ENCODE assay signal across 15 mouse cellular contexts in the genomic region with DNA sequence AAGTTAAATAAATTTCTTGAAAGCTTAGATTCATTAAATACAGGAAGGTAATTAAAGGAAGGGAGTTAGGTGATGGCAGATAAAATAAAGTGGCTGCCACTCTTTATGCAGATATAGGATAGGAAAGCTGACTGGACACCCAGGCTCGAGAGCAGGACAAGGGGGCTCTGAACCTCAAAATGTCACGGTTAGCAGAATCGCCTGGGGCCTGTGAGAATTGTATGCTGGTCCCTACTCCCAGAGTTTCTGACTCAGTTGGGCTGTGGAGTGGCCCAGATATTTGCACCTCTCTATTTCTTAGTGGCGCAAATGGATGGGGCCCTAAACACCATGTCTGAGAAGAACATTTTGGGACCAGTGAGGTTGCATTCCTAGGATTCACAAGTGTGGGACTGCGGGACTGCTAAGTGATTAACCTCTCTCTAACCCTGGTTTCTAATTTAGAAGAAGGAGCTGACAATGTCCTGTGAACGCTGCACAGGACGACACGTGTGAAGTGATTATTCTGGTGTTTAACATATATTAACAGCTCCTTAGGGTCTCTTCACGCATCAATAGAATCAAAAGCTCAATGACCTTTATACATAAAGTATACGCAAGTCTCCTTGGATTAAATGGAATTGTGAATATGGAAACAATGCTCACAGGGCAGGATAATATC.
DNase-seq lines count a peak whose midpoint lies in the region; ATAC-seq lines count a peak whose summit lies in the region.
"Had no signal": no experiment of that assay in that cellular context is flagged by ENCODE, and none has a peak within 500 bp of the region (broad histone marks: within the 10 kb centered on the region; RNA-seq: fewer than 3 reads in every experiment).

No protein-coding gene starts in this region.

- no peak overlapping the region for H3K4me3 ChIP-seq in kidney, embryonic 16.5 days (ENCODE audit: low read length)
- no peak overlapping the region for H3K4me3 ChIP-seq in neural tube, embryonic 12.5 days
- H3K4me3 ChIP-seq in neural tube, embryonic 15.5 days (replicated peaks): no peak overlapping the region
- H3K4me3 ChIP-seq in midbrain, embryonic 13.5 days (replicated peaks): no peak overlapping the region
- H3K4me3 ChIP-seq: erythroblast, embryonic 14.5 days; limb, embryonic 12.5 days had no signal

- peaks cover 10% of the 10 kb centered on the region for H3K4me1 ChIP-seq in kidney, embryonic 16.5 days (ENCODE audit: insufficient read depth, low read length)
- H3K4me1 ChIP-seq in neural tube, embryonic 12.5 days: peaks cover 12% of the 10 kb centered on the region; the same call in 1 of the 2 replicates
- H3K4me1 ChIP-seq in neural tube, embryonic 15.5 days: peaks cover 3% of the 10 kb centered on the region; the same call in 1 of the 2 replicates
- H3K4me1 ChIP-seq in midbrain, embryonic 13.5 days (replicated peaks): peaks cover 20% of the 10 kb centered on the region
- H3K4me1 ChIP-seq: limb, embryonic 12.5 days had no signal

- ATAC-seq in kidney, embryonic 16.5 days (ENCODE audit: low FRiP score, low TSS enrichment): peak; percentile 46; the same call in 1 of the 2 replicates
- ATAC-seq in neural tube, embryonic 12.5 days (ENCODE audit: low FRiP score, low read depth): peak; percentile 74
- no peak for ATAC-seq in neural tube, embryonic 15.5 days (ENCODE audit: low FRiP score)
- ATAC-seq in midbrain, embryonic 13.5 days: peak; percentile 53; the same call in 1 of the 2 replicates
- ATAC-seq in granulocyte monocyte progenitor cell, adult 5-6 weeks (replicated peaks; ENCODE audit: poor library complexity, severe bottlenecking): no peak
- ATAC-seq: intestine, embryonic 16.5 days had no signal

- WGBS in kidney, embryonic 16.5 days: 51% methylated on average over 10 of the region's 10 CpGs
- WGBS in neural tube, embryonic 12.5 days: 33% methylated on average over 10 of the region's 10 CpGs
- 33% methylated on average over 10 of the region's 10 CpGs for WGBS in neural tube, embryonic 15.5 days
- 31% methylated on average over 10 of the region's 10 CpGs for WGBS in midbrain, embryonic 13.5 days

- H3K9ac ChIP-seq in kidney, embryonic 16.5 days (replicated peaks; ENCODE audit: low read length): no peak overlapping the region
- H3K9ac ChIP-seq in neural tube, embryonic 12.5 days: no peak overlapping the region
- no peak overlapping the region for H3K9ac ChIP-seq in neural tube, embryonic 15.5 days (replicated peaks)
- no peak overlapping the region for H3K9ac ChIP-seq in midbrain, embryonic 13.5 days (replicated peaks)
- H3K9ac ChIP-seq: limb, embryonic 12.5 days; liver, embryonic 14.5 days had no signal

- no peak for DNase-seq in kidney, postnatal 4 days
- DNase-seq in gastrocnemius, postnatal 36 days: no peak
- no peak for DNase-seq in left cerebral cortex, postnatal 36 days (ENCODE audit: low spot score in 2 of 2)
- DNase-seq: B cell, adult 2 months; cerebellum, postnatal 25 days; thymus, adult 18-20 months had no signal

- no peak overlapping the region for H3K4me2 ChIP-seq in kidney, embryonic 16.5 days (replicated peaks; ENCODE audit: low read depth, low read length)
- peak overlapping the region; percentile 23; the same call in 1 of the 2 replicates for H3K4me2 ChIP-seq in neural tube, embryonic 12.5 days (replicated peaks)
- H3K4me2 ChIP-seq in neural tube, embryonic 15.5 days: no peak overlapping the region
- no peak overlapping the region for H3K4me2 ChIP-seq in midbrain, embryonic 13.5 days (replicated peaks)
- H3K4me2 ChIP-seq: limb, embryonic 12.5 days had no signal

- intact Hi-C loops in gastrocnemius, postnatal 36 days (cut with DNase I): no loop called here
- intact Hi-C loops in left cerebral cortex, postnatal 36 days (cut with DNase I): no loop called here

- H3K9me3 ChIP-seq in kidney, embryonic 16.5 days (ENCODE audit: low read length): no peaks in the 10 kb centered on the region
- H3K9me3 ChIP-seq in neural tube, embryonic 12.5 days: no peaks in the 10 kb centered on the region
- no peaks in the 10 kb centered on the region for H3K9me3 ChIP-seq in neural tube, embryonic 15.5 days (replicated peaks)
- H3K9me3 ChIP-seq in midbrain, embryonic 13.5 days: no peaks in the 10 kb centered on the region
- H3K9me3 ChIP-seq: limb, embryonic 12.5 days had no signal

- no peaks in the 10 kb centered on the region for H3K36me3 ChIP-seq in kidney, embryonic 16.5 days (ENCODE audit: insufficient read depth, low read length)
- H3K36me3 ChIP-seq in neural tube, embryonic 12.5 days: no peaks in the 10 kb centered on the region
- no peaks in the 10 kb centered on the region for H3K36me3 ChIP-seq in neural tube, embryonic 15.5 days
- H3K36me3 ChIP-seq in midbrain, embryonic 13.5 days: no peaks in the 10 kb centered on the region
- H3K36me3 ChIP-seq: limb, embryonic 12.5 days had no signal

- H3K27me3 ChIP-seq in kidney, embryonic 16.5 days (ENCODE audit: insufficient read depth, low read length): no peaks in the 10 kb centered on the region
- no peaks in the 10 kb centered on the region; the same call in 1 of the 2 replicates for H3K27me3 ChIP-seq in neural tube, embryonic 12.5 days (replicated peaks)
- no peaks in the 10 kb centered on the region for H3K27me3 ChIP-seq in neural tube, embryonic 15.5 days (replicated peaks)
- peaks cover 3% of the 10 kb centered on the region; the same call in 1 of the 2 replicates for H3K27me3 ChIP-seq in midbrain, embryonic 13.5 days
- H3K27me3 ChIP-seq: limb, embryonic 12.5 days had no signal

- H3K27ac ChIP-seq in kidney, embryonic 16.5 days (ENCODE audit: low read length): no peak overlapping the region
- no peak overlapping the region for H3K27ac ChIP-seq in neural tube, embryonic 12.5 days
- no peak overlapping the region for H3K27ac ChIP-seq in neural tube, embryonic 15.5 days (replicated peaks)
- no peak overlapping the region for H3K27ac ChIP-seq in midbrain, embryonic 13.5 days
- H3K27ac ChIP-seq: limb, embryonic 12.5 days; liver, embryonic 14.5 days had no signal

Comparison
In these comparisons a context has a peak if more than half of its experiments do, and no peak if none do; other contexts are left out.
1. ATAC-seq: peak in kidney, embryonic 16.5 days (single experiment), neural tube, embryonic 12.5 days (single experiment) and midbrain, embryonic 13.5 days (single experiment); none in neural tube, embryonic 15.5 days (single experiment) and granulocyte monocyte progenitor cell, adult 5-6 weeks (single experiment).